Mouse (Mus musculus): ENCODE measurements around the gene Tpmt. TPM values are rescaled to one million over a fixed set of nuclear protein-coding genes. Genes with fewer than 3 reads are reported as not detected.

Gene Tpmt
- polyA plus RNA-seq, 1 experiment from 2014 or later = 39.3 TPM

DNA sequence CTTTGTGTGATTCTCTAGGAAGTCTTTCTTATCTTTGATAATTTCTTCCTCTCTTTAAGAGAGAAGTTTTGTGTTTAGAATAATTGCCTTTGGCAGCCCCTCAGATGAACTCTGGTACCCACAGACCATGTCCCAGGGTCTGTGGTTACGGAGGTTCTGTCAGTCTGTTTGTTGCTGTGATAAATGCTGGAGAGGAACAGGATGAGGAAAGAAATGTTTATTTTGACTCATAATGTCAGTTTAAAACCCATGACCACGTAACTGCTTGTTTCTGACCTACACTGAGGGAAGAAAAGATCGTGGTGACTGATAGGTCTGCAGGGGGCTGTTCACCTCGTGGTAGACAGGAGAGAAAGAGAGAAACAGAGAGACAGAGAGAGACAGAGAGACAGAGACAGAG is 68.6 kb downstream of the Tpmt start:
- Histone ChIP-seq H3K9ac (ENCODE audit: low read length) (no peak overlapping the region; the same call in 1 of the 2 replicates), H3K4me3 (ENCODE audit: low read depth, low read length) (no peak overlapping the region), H3K4me1 (ENCODE audit: control insufficient read depth, insufficient read depth, low read length) (peaks cover 8% of the 10 kb centered on the region; the same call in 1 of the 2 replicates), H3K27ac (ENCODE audit: low read depth, low read length) (peak overlapping the region; percentile 84), H3K4me2 (peak overlapping the region; percentile 42), H3K9me3 (ENCODE audit: control insufficient read depth, low read length) (no peaks in the 10 kb centered on the region), H3K27me3 (ENCODE audit: control insufficient read depth, insufficient read depth, low read length) (no peaks in the 10 kb centered on the region), H3K36me3 (ENCODE audit: control insufficient read depth, insufficient read depth, low read length) (no peaks in the 10 kb centered on the region)
- WGBS = 52% methylated on average over 4 of the region's 4 CpGs
- peak; percentile 88 for DNase-seq (ENCODE audit: low spot score, missing footprints)
- ATAC-seq (ENCODE audit: low FRiP score) = no peak

GRCm38 (mm10) chr13:46975031-46975551 is 69.4 kb downstream of the Tpmt start:
- H3K9ac ChIP-seq (ENCODE audit: low read length) = peak overlapping the region; percentile 61
- no peaks in the 10 kb centered on the region for H3K27me3 ChIP-seq (ENCODE audit: control insufficient read depth, insufficient read depth, low read length)
- peak overlapping the region; percentile 23 for H3K4me3 ChIP-seq (ENCODE audit: low read depth, low read length)
- peaks cover 8% of the 10 kb centered on the region; the same call in 1 of the 2 replicates for H3K4me1 ChIP-seq (ENCODE audit: control insufficient read depth, insufficient read depth, low read length)
- DNase-seq (ENCODE audit: low spot score, missing footprints) (peak; percentile 94), ATAC-seq (ENCODE audit: low FRiP score) (peak; percentile 97)
- no peaks in the 10 kb centered on the region for H3K9me3 ChIP-seq (ENCODE audit: control insufficient read depth, low read length)
- no peaks in the 10 kb centered on the region for H3K36me3 ChIP-seq (ENCODE audit: control insufficient read depth, insufficient read depth, low read length)
- 14% methylated on average over 13 of the region's 14 CpGs for WGBS
- peak overlapping the region; percentile 84 for H3K27ac ChIP-seq (ENCODE audit: low read depth, low read length)
- peak overlapping the region; percentile 42 for H3K4me2 ChIP-seq

Other genes with a start within 250 kb of the Tpmt start
- gene Kif13a, start 114.9 kb downstream of the Tpmt start, polyA plus RNA-seq (2014; fragmentation: Nextera tagmentation; extraction: Ambion mirVana) = 15.5 and 16.1 TPM in 2 replicates
- 6.3 and 7.3 TPM in 2 replicates for gene Nhlrc1, start 29.9 kb downstream of the Tpmt start, polyA plus RNA-seq (2014; fragmentation: Nextera tagmentation; extraction: Ambion mirVana)
- 20.2 and 20.5 TPM in 2 replicates for gene Kdm1b, start 1.2 kb downstream of the Tpmt start, polyA plus RNA-seq (2014; fragmentation: Nextera tagmentation; extraction: Ambion mirVana)
- 378 and 409 TPM in 2 replicates for gene Dek, start 61.5 kb upstream of the Tpmt start, polyA plus RNA-seq (2014; fragmentation: Nextera tagmentation; extraction: Ambion mirVana)
- gene Rnf144b, start 77.9 kb upstream of the Tpmt start, polyA plus RNA-seq (2014; fragmentation: Nextera tagmentation; extraction: Ambion mirVana) = 0.92 and 1.1 TPM in 2 replicates

Data from midbrain, embryonic 11.5 days (tissue).